Mouse (Mus musculus) intestine, embryonic 15.5 days (tissue): ENCODE measurements at regions not wholly inside any gene's neighbourhood (a gene's known extent, or its start where the extent isn't known, plus 50 kb on each side); places are given as distances from the start of the nearest gene placed in this dataset.

Source experiments
- ATAC-seq: fragments of 200-750 bp; cut with Nextera tagmentation; 2 replicates; pipeline ENCODE4 v1.8.0; 2017; ENCODE audit warnings: moderate TSS enrichment, moderate library complexity
- H3K27ac ChIP-seq: fragments of 300-500 bp; sonication (generic); 2 replicates; pipeline ENCODE4 v1.5.1; 2015; ENCODE audit warnings: mild to moderate bottlenecking, inconsistent platforms
- H3K27me3 ChIP-seq: fragments of 300-500 bp; sonication (generic); replicated peaks from 2 replicates; pipeline ENCODE4 v1.6.1; 2015; ENCODE audit warnings: inconsistent platforms
- H3K36me3 ChIP-seq: fragments of 300-500 bp; sonication (generic); 2 replicates; pipeline ENCODE4 v1.6.1; 2015; ENCODE audit warnings: inconsistent platforms
- H3K4me1 ChIP-seq: fragments of 300-500 bp; sonication (generic); replicated peaks from 2 replicates; pipeline ENCODE4 v1.6.1; 2015; ENCODE audit warnings: inconsistent platforms
- H3K4me2 ChIP-seq: fragments of 300-500 bp; sonication (generic); replicated peaks from 2 replicates; pipeline ENCODE4 v1.6.1; 2015; ENCODE audit warnings: mild to moderate bottlenecking, inconsistent platforms
- H3K4me3 ChIP-seq: fragments of 300-500 bp; sonication (generic); replicated peaks from 2 replicates; pipeline ENCODE4 v1.5.1; 2015; ENCODE audit warnings: inconsistent platforms
- H3K9ac ChIP-seq: fragments of 300-500 bp; sonication (generic); 2 replicates; pipeline ENCODE4 v1.6.1; 2015; ENCODE audit warnings: inconsistent platforms
- H3K9me3 ChIP-seq: fragments of 300-500 bp; sonication (generic); 2 replicates; pipeline ENCODE4 v1.6.1; 2016; ENCODE audit warnings: inconsistent platforms
- WGBS: fragments of 180-500 bp; shearing (Covaris S2); methylation state at CpG from one replicate; pipeline ENCODE4 v1.1.7; 2015; 5-methylcytosine and 5-hydroxymethylcytosine counted together

DNA sequence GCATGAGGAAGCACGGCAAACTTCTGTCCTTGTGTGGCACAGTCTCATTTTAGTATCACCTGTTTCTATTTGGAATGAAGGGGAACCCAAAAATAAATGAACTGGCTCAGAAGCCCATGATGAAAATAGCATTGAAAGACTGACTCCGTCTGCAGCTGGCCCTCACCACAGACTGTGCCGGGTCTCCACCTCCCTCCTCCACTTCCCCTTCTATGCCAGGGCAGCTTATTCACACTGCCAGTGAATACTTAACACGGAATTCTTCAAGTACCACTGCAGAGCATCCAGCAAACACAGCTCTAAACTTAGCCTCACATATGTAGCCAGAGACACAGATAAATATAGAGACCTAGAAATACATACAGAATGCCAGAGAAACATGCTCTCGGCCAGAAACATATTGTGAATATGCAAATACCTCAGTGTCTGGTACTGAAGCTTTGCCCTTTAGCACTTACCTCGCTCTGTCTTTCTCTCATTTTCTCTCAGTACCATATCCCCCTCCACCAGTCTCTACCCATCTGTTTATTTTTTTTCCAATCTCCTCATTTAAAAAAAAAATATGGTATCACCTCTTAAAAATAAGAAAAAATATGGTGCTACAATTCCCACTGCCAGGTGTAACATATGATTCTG lies 311.8 kb downstream of the Olfr1505 start:
- Histone ChIP-seq H3K9me3 (no peaks in the 10 kb centered on the region), H3K36me3 (no peaks in the 10 kb centered on the region), H3K4me3 (no peak overlapping the region), H3K9ac (no peak overlapping the region), H3K4me1 (no peaks in the 10 kb centered on the region), H3K27ac (no peak overlapping the region), H3K4me2 (no peak overlapping the region), H3K27me3 (no peaks in the 10 kb centered on the region)
- 69% methylated on average over 6 of the region's 6 CpGs for WGBS
- ATAC-seq: no peak

DNA sequence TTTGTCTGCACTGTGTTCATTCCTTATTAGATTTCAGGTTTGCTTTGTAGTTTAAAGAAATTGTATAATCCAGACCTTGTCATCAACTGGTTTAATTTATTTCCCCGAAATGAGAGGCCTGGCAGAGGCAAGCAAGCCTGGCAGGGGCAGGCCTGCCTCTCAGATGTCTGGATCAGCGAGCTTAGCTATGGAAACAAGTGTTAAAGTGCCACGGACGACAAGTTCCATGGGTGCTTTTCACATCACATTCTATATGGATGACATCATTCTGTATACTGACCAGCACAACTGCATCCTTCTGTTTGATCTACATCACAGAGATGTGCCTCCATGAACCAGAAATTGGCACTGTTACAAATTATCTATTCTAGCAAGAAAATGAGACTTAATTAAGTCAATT lies 312.5 kb downstream of the Olfr1505 start:
- H3K9me3 ChIP-seq: no peaks in the 10 kb centered on the region
- no peak overlapping the region for H3K9ac ChIP-seq
- H3K4me2 ChIP-seq: no peak overlapping the region
- no peak overlapping the region for H3K4me3 ChIP-seq
- ATAC-seq: no peak
- no peaks in the 10 kb centered on the region for H3K27me3 ChIP-seq
- H3K27ac ChIP-seq: no peak overlapping the region
- no peaks in the 10 kb centered on the region for H3K36me3 ChIP-seq
- no peaks in the 10 kb centered on the region for H3K4me1 ChIP-seq
- WGBS: 49% methylated on average over 4 of the region's 4 CpGs

DNA sequence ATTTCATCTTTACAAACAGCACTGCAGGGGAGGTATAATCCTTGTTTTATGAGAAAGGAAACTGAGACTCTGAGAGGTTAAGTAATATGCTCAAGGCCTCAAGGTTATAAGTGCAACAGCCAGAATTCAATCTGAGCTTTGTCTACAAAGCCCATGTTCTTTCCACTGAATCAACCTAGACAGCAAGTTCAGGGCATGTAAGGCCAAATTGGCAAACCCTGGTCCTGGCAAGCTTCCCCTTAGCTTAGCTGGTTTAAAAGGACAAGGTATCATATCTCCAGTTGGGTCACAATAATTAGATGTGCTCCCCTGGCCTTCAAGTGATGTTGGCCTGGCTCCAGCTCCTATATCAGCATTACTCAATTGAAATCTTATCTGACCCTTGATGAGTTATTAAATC lies 313.2 kb downstream of the Olfr1505 start:
- Histone ChIP-seq H3K27me3 (no peaks in the 10 kb centered on the region), H3K9ac (no peak overlapping the region), H3K4me3 (no peak overlapping the region), H3K36me3 (no peaks in the 10 kb centered on the region), H3K9me3 (no peaks in the 10 kb centered on the region), H3K27ac (no peak overlapping the region), H3K4me1 (no peaks in the 10 kb centered on the region), H3K4me2 (no peak overlapping the region)
- no peak for ATAC-seq

DNA sequence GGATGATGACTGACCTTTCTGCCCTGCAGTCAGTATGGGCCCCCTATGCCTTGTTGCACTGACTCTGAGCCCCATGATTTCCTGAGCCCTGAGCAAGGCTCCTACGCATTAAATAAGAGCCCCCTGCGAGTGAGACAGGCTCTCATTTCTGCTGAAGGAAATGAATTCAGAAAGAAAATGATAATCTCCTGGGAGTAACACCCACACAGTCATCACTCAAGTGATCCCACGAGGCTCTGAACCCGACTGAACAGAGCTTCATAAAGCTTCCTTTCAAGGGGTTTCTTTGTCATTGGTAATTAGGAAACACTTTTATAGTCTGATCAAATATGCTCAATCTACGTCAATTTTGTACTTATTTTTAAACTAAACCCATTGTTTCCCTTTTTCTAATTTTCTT lies 330.2 kb downstream of the Olfr1505 start:
- 59% methylated on average over 5 of the region's 5 CpGs for WGBS
- no peaks in the 10 kb centered on the region for H3K9me3 ChIP-seq

DNA sequence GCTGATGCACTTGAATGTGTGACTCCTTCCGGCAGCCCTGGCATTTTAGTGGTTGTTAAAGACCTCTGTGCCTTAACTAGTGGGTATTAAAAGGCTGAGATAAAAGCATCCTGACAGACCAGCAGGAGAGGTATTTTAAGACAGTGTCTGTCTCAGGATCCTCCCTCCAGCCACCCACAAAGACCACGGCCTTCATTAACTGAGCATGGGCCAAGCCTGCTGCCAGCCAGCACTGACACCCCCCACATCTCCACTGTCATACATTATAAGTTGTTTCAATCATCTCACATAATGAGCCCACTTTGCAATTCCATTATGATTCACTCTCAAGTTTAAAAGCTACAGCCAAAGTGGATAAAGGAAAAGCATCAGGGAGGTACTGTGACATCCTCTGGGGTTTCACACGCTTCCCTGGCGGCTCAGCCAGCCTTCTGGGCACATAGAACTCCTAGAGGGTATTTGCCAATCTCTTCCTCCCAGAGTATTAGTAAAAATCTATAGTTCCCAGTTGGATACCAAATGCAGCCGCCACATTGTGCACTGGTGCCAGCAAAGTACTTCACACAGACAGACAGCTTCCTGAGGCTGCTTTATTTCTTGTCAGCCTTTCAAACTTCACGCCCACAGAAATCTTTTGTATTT lies 333.8 kb downstream of the Olfr1505 start:
- 84% methylated on average over 6 of the region's 6 CpGs for WGBS
- Histone ChIP-seq H3K4me3 (no peak overlapping the region), H3K9me3 (no peaks in the 10 kb centered on the region), H3K27me3 (no peaks in the 10 kb centered on the region), H3K27ac (no peak overlapping the region), H3K4me1 (no peaks in the 10 kb centered on the region), H3K9ac (no peak overlapping the region), H3K4me2 (no peak overlapping the region), H3K36me3 (no peaks in the 10 kb centered on the region)
- no peak for ATAC-seq

More for the DNA sequence above, 330.2 kb downstream of the Olfr1505 start:
- Histone ChIP-seq H3K27me3 (no peaks in the 10 kb centered on the region), H3K4me1 (no peaks in the 10 kb centered on the region), H3K9ac (no peak overlapping the region), H3K36me3 (no peaks in the 10 kb centered on the region), H3K4me3 (no peak overlapping the region), H3K4me2 (no peak overlapping the region), H3K27ac (no peak overlapping the region)
- ATAC-seq: no peak

DNA sequence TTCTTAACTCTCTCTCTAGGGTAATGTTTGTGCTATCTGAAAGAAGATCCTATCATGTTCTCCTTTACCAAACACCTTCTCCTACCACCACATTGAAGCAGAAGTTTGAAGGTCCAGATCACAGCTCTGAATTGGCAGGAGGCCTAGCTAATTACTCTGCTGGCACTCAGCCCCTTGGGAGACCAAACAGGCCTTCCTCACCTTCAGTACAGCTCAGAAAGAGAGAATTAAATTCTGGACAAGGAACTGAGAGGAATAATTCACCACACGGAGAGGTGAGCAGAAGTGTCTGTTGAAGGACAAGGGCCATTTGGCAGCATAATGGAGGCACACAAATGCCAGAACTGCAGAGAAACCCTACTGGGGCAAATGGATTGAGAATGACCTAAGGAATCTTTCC lies 334.6 kb downstream of the Olfr1505 start:
- no peak for ATAC-seq
- Histone ChIP-seq H3K9ac (no peak overlapping the region), H3K36me3 (no peaks in the 10 kb centered on the region), H3K9me3 (no peaks in the 10 kb centered on the region), H3K4me2 (no peak overlapping the region), H3K4me3 (no peak overlapping the region), H3K4me1 (no peaks in the 10 kb centered on the region), H3K27me3 (no peaks in the 10 kb centered on the region), H3K27ac (no peak overlapping the region)
- WGBS: 71% methylated on average over 1 of the region's 1 CpGs

DNA sequence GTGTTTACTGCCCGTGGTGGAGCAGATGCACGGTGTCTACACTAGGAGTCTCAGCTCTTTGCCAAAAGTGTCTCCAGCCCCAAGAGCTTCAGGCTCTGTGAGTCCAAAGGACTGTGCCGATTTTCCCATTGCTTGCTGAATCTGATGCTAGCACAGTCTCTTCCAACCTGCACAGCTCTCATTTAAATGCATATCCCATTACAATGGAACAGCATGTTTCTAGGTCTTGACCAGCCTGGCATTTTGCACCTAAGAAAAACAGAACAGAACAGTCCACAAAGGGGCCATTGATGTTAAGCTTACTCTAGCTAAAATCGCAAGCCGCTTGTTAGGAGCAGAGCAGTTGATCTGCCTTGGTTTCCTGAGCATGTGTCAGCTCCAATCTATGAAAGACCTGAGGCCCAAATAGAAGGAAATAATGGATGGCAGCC lies 339.2 kb downstream of the Tle4 start:
- H3K27ac ChIP-seq: no peak overlapping the region
- no peaks in the 10 kb centered on the region for H3K4me1 ChIP-seq
- H3K9me3 ChIP-seq: no peaks in the 10 kb centered on the region
- H3K9ac ChIP-seq: no peak overlapping the region
- no peaks in the 10 kb centered on the region for H3K36me3 ChIP-seq
- 52% methylated on average over 5 of the region's 5 CpGs for WGBS
- H3K4me3 ChIP-seq: no peak overlapping the region
- no peaks in the 10 kb centered on the region for H3K27me3 ChIP-seq
- no peak overlapping the region for H3K4me2 ChIP-seq
- ATAC-seq: 0 out of 2 replicates have a peak, but pooled peaks have one; percentile 15

DNA sequence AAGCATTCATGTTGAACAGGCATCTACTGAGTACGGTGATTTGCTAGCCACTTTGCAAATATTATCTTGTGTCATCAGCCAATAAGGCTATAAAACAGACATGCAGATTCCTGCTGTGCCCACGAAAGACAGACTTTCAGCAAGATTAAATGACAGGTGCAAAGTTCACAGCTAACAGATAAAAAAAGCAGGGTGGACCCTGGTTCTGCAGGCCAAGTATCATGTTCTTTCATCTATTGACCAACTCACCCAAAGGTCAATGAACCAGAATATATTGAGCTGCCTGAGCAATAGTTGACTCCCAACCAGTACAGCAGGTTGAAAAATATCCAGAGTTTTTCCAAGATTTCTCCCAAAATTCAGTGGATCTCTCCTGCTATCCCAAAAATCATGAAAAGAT lies 338.6 kb downstream of the Tle4 start:
- Histone ChIP-seq H3K4me3 (no peak overlapping the region), H3K27me3 (no peaks in the 10 kb centered on the region), H3K9me3 (no peaks in the 10 kb centered on the region), H3K4me2 (no peak overlapping the region), H3K9ac (no peak overlapping the region), H3K36me3 (no peaks in the 10 kb centered on the region), H3K27ac (no peak overlapping the region), H3K4me1 (no peaks in the 10 kb centered on the region)
- ATAC-seq: peak; percentile 92
- 39% methylated on average over 2 of the region's 2 CpGs for WGBS

DNA sequence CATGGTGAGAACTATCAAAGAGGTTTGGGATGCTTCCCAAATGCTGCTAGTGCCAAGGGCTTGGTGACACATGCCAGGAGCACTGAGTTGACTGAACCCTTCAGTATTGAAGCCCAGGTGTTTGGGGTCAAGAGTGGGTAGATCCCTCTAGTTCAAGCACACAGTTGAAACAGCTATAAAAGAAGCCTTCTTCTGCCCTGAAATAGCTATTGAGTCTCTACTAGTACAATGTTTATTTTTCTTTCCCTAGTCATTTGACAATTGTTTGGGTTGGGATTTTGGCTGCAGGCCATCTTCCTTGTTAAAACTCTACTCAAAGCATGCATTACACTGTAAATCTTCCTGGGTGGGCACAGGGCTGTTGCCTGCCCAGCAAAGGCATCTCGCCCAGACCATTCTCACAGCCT lies 308.5 kb downstream of the Tle4 start:
- 53% methylated on average over 1 of the region's 1 CpGs for WGBS
- Histone ChIP-seq H3K27ac (no peak overlapping the region), H3K36me3 (no peaks in the 10 kb centered on the region), H3K4me1 (no peaks in the 10 kb centered on the region), H3K4me2 (no peak overlapping the region), H3K9ac (no peak overlapping the region), H3K9me3 (no peaks in the 10 kb centered on the region), H3K4me3 (no peak overlapping the region), H3K27me3 (no peaks in the 10 kb centered on the region)
- ATAC-seq: no peak

DNA sequence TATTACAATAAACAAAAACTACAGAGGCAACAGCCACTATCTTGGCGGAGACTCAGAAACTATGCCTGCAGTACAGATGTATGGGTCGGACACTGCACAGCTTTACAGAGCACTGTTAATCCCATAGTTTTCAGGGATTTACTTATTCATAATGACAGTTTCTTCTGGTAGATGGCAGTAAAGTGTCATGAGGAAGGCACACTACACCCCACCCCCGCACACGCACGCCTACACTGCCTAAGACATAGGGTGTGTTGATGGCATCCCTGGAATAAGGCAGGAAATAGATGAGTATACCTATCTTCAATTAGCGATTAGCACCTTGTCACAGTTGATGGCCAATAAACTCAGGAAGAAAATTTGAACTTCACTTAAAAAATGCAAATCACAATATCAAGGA lies 306.9 kb downstream of the Tle4 start:
- Histone ChIP-seq H3K36me3 (no peaks in the 10 kb centered on the region), H3K9ac (no peak overlapping the region), H3K4me1 (no peaks in the 10 kb centered on the region), H3K4me2 (no peak overlapping the region), H3K27ac (no peak overlapping the region), H3K9me3 (no peaks in the 10 kb centered on the region), H3K4me3 (no peak overlapping the region), H3K27me3 (no peaks in the 10 kb centered on the region)
- WGBS: 88% methylated on average over 6 of the region's 6 CpGs
- no peak for ATAC-seq

DNA sequence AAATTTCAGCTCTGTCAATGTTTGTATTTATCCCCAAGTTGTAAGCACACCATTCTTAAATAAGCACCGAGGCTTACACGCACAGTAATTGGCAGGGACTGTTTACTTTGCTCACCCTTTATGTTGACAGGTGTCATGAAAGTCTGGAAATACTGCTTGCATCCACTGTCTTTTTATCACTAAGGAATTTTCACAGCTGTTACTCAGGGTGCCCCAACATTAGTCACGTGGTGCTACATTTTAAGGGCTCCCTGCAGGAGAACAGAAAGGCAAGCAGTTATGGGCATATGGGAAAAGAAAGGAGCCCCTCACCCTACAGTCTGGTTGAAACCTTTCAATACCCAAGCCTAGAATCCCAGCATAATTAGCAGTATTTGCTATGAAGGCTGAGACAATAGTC lies 304.7 kb downstream of the Tle4 start:
- Histone ChIP-seq H3K9me3 (no peaks in the 10 kb centered on the region), H3K4me1 (no peaks in the 10 kb centered on the region), H3K4me2 (no peak overlapping the region), H3K27me3 (no peaks in the 10 kb centered on the region), H3K36me3 (no peaks in the 10 kb centered on the region), H3K27ac (no peak overlapping the region), H3K4me3 (no peak overlapping the region), H3K9ac (no peak overlapping the region)
- WGBS: 55% methylated on average over 3 of the region's 3 CpGs
- ATAC-seq: no peak

DNA sequence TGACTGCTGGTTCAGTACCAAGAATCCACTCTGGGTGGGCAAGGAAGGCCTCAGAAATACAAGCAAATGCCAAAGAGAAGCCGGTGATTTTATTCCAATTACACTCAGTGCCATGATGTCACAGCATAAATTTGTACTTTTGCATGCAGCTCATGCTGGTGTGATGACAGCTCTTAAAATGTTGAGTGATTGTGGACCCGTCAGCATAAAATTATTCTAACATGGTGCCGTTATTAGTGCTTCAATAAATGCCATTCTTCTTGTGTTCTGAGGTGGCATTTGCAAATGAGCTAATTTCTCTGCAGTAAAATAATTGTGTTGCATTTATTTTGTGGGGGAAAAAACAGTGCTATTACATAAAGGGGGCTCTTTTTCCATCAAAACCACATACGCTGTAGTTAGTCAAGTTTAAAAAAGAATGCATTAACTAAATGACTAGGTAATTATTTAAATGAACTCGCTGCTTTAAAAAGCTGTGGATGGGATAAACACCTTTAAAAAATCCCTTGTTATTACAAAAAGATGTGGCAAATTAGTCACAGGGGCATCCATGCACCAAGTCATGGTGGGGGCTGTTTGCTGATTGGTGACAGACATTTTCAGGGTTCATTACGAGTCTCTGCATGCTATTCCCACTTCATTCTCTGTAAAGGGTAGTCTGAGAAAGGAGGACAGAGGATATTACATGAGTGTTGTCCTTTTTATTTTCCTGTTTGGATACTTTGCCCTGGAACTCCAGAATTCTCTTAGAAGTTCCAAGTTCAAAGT lies 296.5 kb downstream of the Tle4 start:
- 88% methylated on average over 6 of the region's 6 CpGs for WGBS
- Histone ChIP-seq H3K9me3 (no peaks in the 10 kb centered on the region), H3K36me3 (no peaks in the 10 kb centered on the region), H3K4me1 (no peaks in the 10 kb centered on the region), H3K9ac (no peak overlapping the region), H3K27ac (no peak overlapping the region), H3K4me3 (no peak overlapping the region), H3K4me2 (no peak overlapping the region), H3K27me3 (no peaks in the 10 kb centered on the region; the same call in 1 of the 2 replicates)
- ATAC-seq: no peak

DNA sequence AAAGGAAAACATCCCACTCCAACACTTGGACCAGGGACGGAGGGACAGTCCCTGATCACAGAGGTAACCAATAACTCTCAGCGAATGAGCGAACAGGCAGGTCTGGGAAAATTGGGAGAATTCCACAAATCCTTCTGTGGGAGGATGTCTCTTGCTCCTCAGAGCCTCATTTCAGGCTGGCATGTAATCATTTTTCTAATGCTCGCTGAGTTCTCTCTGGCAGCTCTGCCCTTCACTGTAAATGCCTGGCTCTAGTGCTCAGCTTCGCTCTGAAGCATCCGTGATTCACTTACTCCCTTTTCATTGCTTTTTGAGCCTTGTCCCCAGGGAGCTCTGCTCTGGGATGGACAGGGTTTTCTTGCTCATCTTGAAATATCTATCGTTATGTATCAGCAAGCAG lies 283.6 kb downstream of the Tle4 start:
- WGBS: 77% methylated on average over 7 of the region's 7 CpGs
- no peak for ATAC-seq
- Histone ChIP-seq H3K4me3 (no peak overlapping the region), H3K4me2 (no peak overlapping the region), H3K4me1 (no peaks in the 10 kb centered on the region), H3K27me3 (no peaks in the 10 kb centered on the region), H3K27ac (no peak overlapping the region), H3K36me3 (no peaks in the 10 kb centered on the region), H3K9me3 (no peaks in the 10 kb centered on the region), H3K9ac (no peak overlapping the region)
